ENCODE assay signal across 25 mouse cellular contexts in genomic region chr17:23721886-23722285, GRCm38 (mm10). TPM values are rescaled to one million over a fixed set of nuclear protein-coding genes. Genes with fewer than 3 reads are reported as not detected.
A peak's percentile ranks its signal among the peaks of the same experiment; 100 is the strongest.
DNase-seq lines count a peak whose midpoint lies in the region; ATAC-seq lines count a peak whose summit lies in the region.
"Had no signal": no experiment of that assay in that cellular context is flagged by ENCODE, and none has a peak within 500 bp of the region (broad histone marks: within the 10 kb centered on the region; RNA-seq: fewer than 3 reads in every experiment).

No protein-coding gene starts in this region.

- H3K36me3 ChIP-seq in limb, embryonic 15.5 days, result no peaks in the 10 kb centered on the region
- no peaks in the 10 kb centered on the region for H3K36me3 ChIP-seq in limb, embryonic 10.5 days
- H3K36me3 ChIP-seq: embryonic facial prominence, embryonic 13.5 days; embryonic facial prominence, embryonic 15.5 days; forebrain, embryonic 10.5 days; forebrain, embryonic 12.5 days; forebrain, embryonic 15.5 days had no signal

- H3K4me1 ChIP-seq in limb, embryonic 15.5 days, result peaks cover 12% of the 10 kb centered on the region
- peaks cover 9% of the 10 kb centered on the region for H3K4me1 ChIP-seq in limb, embryonic 10.5 days

- peak; percentile 81 for DNase-seq in adrenal gland, adult 2 months
- DNase-seq in adrenal gland, postnatal 4 days (ENCODE audit: low spot score in 2 of 2), result no peak
- DNase-seq in limb, embryonic 10.5 days (ENCODE audit: low spot score), result no peak
- DNase-seq in adrenal gland, postnatal 14 days, result peak; percentile 48
- peak; percentile 62 to 63 for DNase-seq in adrenal gland, postnatal 36 days
- no peak for DNase-seq in ovary, adult 18-20 months (ENCODE audit: low spot score)
- DNase-seq in thymus, postnatal 10 days (ENCODE audit: low spot score in 2 of 2), result no peak
- DNase-seq: cerebellum, adult 11 months; cerebellum, adult 18-20 months; cerebellum, adult 8-10 months; cerebellum, adult 9-11 months; cerebellum, postnatal 14 days; cerebellum, postnatal 36 days; embryo, embryonic 11 days had no signal

- no peak overlapping the region for H3K9ac ChIP-seq in limb, embryonic 15.5 days
- H3K9ac ChIP-seq: embryonic facial prominence, embryonic 13.5 days; embryonic facial prominence, embryonic 15.5 days; forebrain, embryonic 12.5 days; forebrain, embryonic 15.5 days had no signal

- no peak overlapping the region for H3K4me2 ChIP-seq in limb, embryonic 15.5 days
- H3K4me2 ChIP-seq: embryonic facial prominence, embryonic 13.5 days; embryonic facial prominence, embryonic 15.5 days; forebrain, embryonic 12.5 days; forebrain, embryonic 15.5 days had no signal

- H3K9me3 ChIP-seq in limb, embryonic 15.5 days, result no peaks in the 10 kb centered on the region
- no peaks in the 10 kb centered on the region for H3K9me3 ChIP-seq in limb, embryonic 10.5 days (replicated peaks)
- H3K9me3 ChIP-seq: embryonic facial prominence, embryonic 13.5 days; embryonic facial prominence, embryonic 15.5 days; forebrain, embryonic 10.5 days; forebrain, embryonic 12.5 days; forebrain, embryonic 15.5 days had no signal

- peak overlapping the region; percentile 24; the same call in 1 of the 2 replicates for H3K27ac ChIP-seq in limb, embryonic 15.5 days
- no peak overlapping the region for H3K27ac ChIP-seq in limb, embryonic 10.5 days
- H3K27ac ChIP-seq: embryonic facial prominence, embryonic 13.5 days; embryonic facial prominence, embryonic 15.5 days; forebrain, embryonic 10.5 days; forebrain, embryonic 12.5 days; forebrain, embryonic 15.5 days had no signal

- no peak for ATAC-seq in limb, embryonic 15.5 days (ENCODE audit: insufficient number of reproducible peaks, low FRiP score, low TSS enrichment, low read depth)
- ATAC-seq: forebrain, embryonic 15.5 days had no signal

- H3K27me3 ChIP-seq in limb, embryonic 15.5 days, result 0 out of 2 replicates have a peak, but pooled peaks cover 2% of the 10 kb centered on the region
- H3K27me3 ChIP-seq in limb, embryonic 10.5 days (ENCODE audit: low read depth, poor library complexity, severe bottlenecking), result peaks cover 7% of the 10 kb centered on the region; the same call in 1 of the 2 replicates
- H3K27me3 ChIP-seq: embryonic facial prominence, embryonic 15.5 days; forebrain, embryonic 15.5 days had no signal

- H3K4me3 ChIP-seq in limb, embryonic 15.5 days, result no peak overlapping the region
- H3K4me3 ChIP-seq in limb, embryonic 10.5 days, result no peak overlapping the region
- H3K4me3 ChIP-seq: embryonic facial prominence, embryonic 13.5 days; embryonic facial prominence, embryonic 15.5 days; erythroblast, embryonic 14.5 days; forebrain, embryonic 10.5 days; forebrain, embryonic 12.5 days; forebrain, embryonic 15.5 days had no signal

- 85% methylated on average over 2 of the region's 2 CpGs for WGBS in limb, embryonic 15.5 days
- WGBS in limb, embryonic 10.5 days, result 82% methylated on average over 2 of the region's 2 CpGs

RNA-seq across cellular contexts. Expression of gene 1520401A03Rik, which starts 0.7 kb away (rescaled TPM):
- 10 to 100 TPM in 1 of 2 experiments, 1 to 10 TPM in 1; 2.5 to 18.2 TPM for total RNA-seq in adrenal gland, adult 2 months (2021)
- 1.8 and 2.4 TPM in 2 replicates for polyA plus RNA-seq in adrenal gland, adult 2 months (2012; rRNA removed)
- 1 to 10 TPM in 1 of 2 experiments, under 1 TPM in 1; 0.99 to 1.3 TPM for total RNA-seq in adrenal gland, postnatal 4 days (2021)
- polyA plus RNA-seq in limb, embryonic 15.5 days (2015; fragmentation: Nextera tagmentation; extraction: Ambion mirVana), result 2.2 and 2.9 TPM in 2 replicates
- 0.13 and 0.36 TPM in 2 replicates for polyA plus RNA-seq in limb, embryonic 10.5 days (2016; fragmentation: Nextera tagmentation; extraction: Ambion mirVana)
- total RNA-seq in adrenal gland, postnatal 14 days (2021), result 1.9 and 3.8 TPM in 2 replicates
- 10 to 100 TPM in 1 of 2 experiments, 1 to 10 TPM in 1; 7.7 to 23.0 TPM for total RNA-seq in adrenal gland, postnatal 36 days (2021)
- total RNA-seq: common myeloid progenitor, adult 5-6 weeks; gastrocnemius, adult 18-20 months; MEL had no signal
- polyA plus RNA-seq: forebrain, embryonic 12.5 days; forebrain, embryonic 15.5 days had no signal

RNA-seq across cellular contexts. Expression of gene Pkmyt1, which starts 4.2 kb away (rescaled TPM):
- total RNA-seq in adrenal gland, adult 2 months (2021), result 1 to 10 TPM; 2.8 to 2.9 TPM
- 21.8 and 23.1 TPM in 2 replicates for polyA plus RNA-seq in adrenal gland, adult 2 months (2012; rRNA removed)
- 10 to 100 TPM; 20.0 to 22.4 TPM for total RNA-seq in adrenal gland, postnatal 4 days (2021)
- 45.6 and 49.5 TPM in 2 replicates for polyA plus RNA-seq in limb, embryonic 15.5 days (2015; fragmentation: Nextera tagmentation; extraction: Ambion mirVana)
- polyA plus RNA-seq in limb, embryonic 10.5 days (2016; fragmentation: Nextera tagmentation; extraction: Ambion mirVana), result 66.8 and 67.6 TPM in 2 replicates
- 9.7 and 11.3 TPM in 2 replicates for total RNA-seq in adrenal gland, postnatal 14 days (2021)
- 1 to 10 TPM; 4.0 to 5.6 TPM for total RNA-seq in adrenal gland, postnatal 36 days (2021)

RNA-seq across cellular contexts. Expression of gene Paqr4, which starts 18.8 kb away (rescaled TPM):
- total RNA-seq in adrenal gland, adult 2 months (2021), result 10 to 100 TPM in 1 of 2 experiments, 1 to 10 TPM in 1; 7.6 to 17.6 TPM
- 33.3 and 37.8 TPM in 2 replicates for polyA plus RNA-seq in adrenal gland, adult 2 months (2012; rRNA removed)
- total RNA-seq in adrenal gland, postnatal 4 days (2021), result 10 to 100 TPM; 13.8 to 14.6 TPM
- polyA plus RNA-seq in limb, embryonic 15.5 days (2015; fragmentation: Nextera tagmentation; extraction: Ambion mirVana), result 17.6 and 20.4 TPM in 2 replicates
- 5.9 and 9.0 TPM in 2 replicates for polyA plus RNA-seq in limb, embryonic 10.5 days (2016; fragmentation: Nextera tagmentation; extraction: Ambion mirVana)
- total RNA-seq in adrenal gland, postnatal 14 days (2021), result 11.3 and 14.3 TPM in 2 replicates
- total RNA-seq in adrenal gland, postnatal 36 days (2021), result 10 to 100 TPM in 1 of 2 experiments, 1 to 10 TPM in 1; 9.9 to 13.9 TPM

RNA-seq across cellular contexts. Expression of gene Kremen2, which starts 23.7 kb away (rescaled TPM):
- not detected for total RNA-seq in adrenal gland, adult 2 months (2021)
- polyA plus RNA-seq in adrenal gland, adult 2 months (2012; rRNA removed), result 0.28 and 0.54 TPM in 2 replicates
- total RNA-seq in adrenal gland, postnatal 4 days (2021), result under 1 TPM in 1 of 2 experiments, not detected in 1; 0.14 TPM
- 50.2 and 50.5 TPM in 2 replicates for polyA plus RNA-seq in limb, embryonic 15.5 days (2015; fragmentation: Nextera tagmentation; extraction: Ambion mirVana)
- 13.8 and 19.5 TPM in 2 replicates for polyA plus RNA-seq in limb, embryonic 10.5 days (2016; fragmentation: Nextera tagmentation; extraction: Ambion mirVana)
- total RNA-seq in adrenal gland, postnatal 14 days (2021), result not detected in 2 replicates
- total RNA-seq in adrenal gland, postnatal 36 days (2021), result not detected
- total RNA-seq: common myeloid progenitor, adult 5-6 weeks; gastrocnemius, adult 18-20 months; MEL had no signal
- polyA plus RNA-seq: erythroblast, embryonic 14.5 days had no signal

RNA-seq across cellular contexts. Expression of gene Cldn9, which starts 38.1 kb away (rescaled TPM):
- total RNA-seq in adrenal gland, adult 2 months (2021), result under 1 TPM in 1 of 2 experiments, not detected in 1; 0.21 TPM
- 0.09 and 0.13 TPM in 2 replicates for polyA plus RNA-seq in adrenal gland, adult 2 months (2012; rRNA removed)
- total RNA-seq in adrenal gland, postnatal 4 days (2021), result 1 to 10 TPM in 1 of 2 experiments, not detected in 1; 2.4 TPM
- polyA plus RNA-seq in limb, embryonic 15.5 days (2015; fragmentation: Nextera tagmentation; extraction: Ambion mirVana), result 5.1 and 5.8 TPM in 2 replicates
- 1.9 and 4.6 TPM in 2 replicates for polyA plus RNA-seq in limb, embryonic 10.5 days (2016; fragmentation: Nextera tagmentation; extraction: Ambion mirVana)
- not detected in 2 replicates for total RNA-seq in adrenal gland, postnatal 14 days (2021)
- total RNA-seq in adrenal gland, postnatal 36 days (2021), result not detected
- total RNA-seq: adrenal gland, adult 18-20 months; common myeloid progenitor, adult 5-6 weeks had no signal
- polyA plus RNA-seq: erythroblast, embryonic 14.5 days had no signal

Comparison
In these comparisons a context has a peak if more than half of its experiments do, and no peak if none do; other contexts are left out.
1. DNase-seq: peak in adrenal gland, adult 2 months (single experiment), adrenal gland, postnatal 14 days (single experiment) and adrenal gland, postnatal 36 days (2 of 2); none in adrenal gland, postnatal 4 days (0 of 2), limb, embryonic 10.5 days (single experiment), ovary, adult 18-20 months (single experiment) and thymus, postnatal 10 days (0 of 2).